Mouse (Mus musculus) E14TG2a.4 (cell line): ENCODE data around the gene Ric8a.

Source experiments
- CTCF ChIP-seq: conservative IDR thresholded peaks from 2 replicates; pipeline ENCODE4 v1.5.1; 2014; ENCODE audit warnings: low read length
- NANOG ChIP-seq: IDR thresholded peaks from 2 replicates; pipeline ENCODE4 v1.6.1; 2014; ENCODE audit warnings: borderline replicate concordance, low read length, mixed read lengths
- POU5F1 ChIP-seq: IDR thresholded peaks from 2 replicates; pipeline ENCODE4 v1.6.1; 2014; ENCODE audit warnings: low read length, borderline replicate concordance

- TF ChIP-seq CTCF (peak; percentile 29), POU5F1 (no peak), NANOG (no peak)
Observed at GRCm38 (mm10) chr7:140845683-140846082, 11.1 kb upstream of the Ric8a start.
